Mouse (Mus musculus) heart, embryonic 11.5 days (tissue): ENCODE data around the gene Abcb11. TPM values are rescaled to one million over a fixed set of nuclear protein-coding genes. Genes with fewer than 3 reads are reported as not detected.

Source experiments
- ATAC-seq: fragments of 200-750 bp; cut with Nextera tagmentation; replicated peaks from 2 replicates; pipeline ENCODE4 v1.8.0; 2017; ENCODE audit warnings: moderate library complexity; ENCODE audit not compliant: insufficient number of reproducible peaks, low FRiP score, low TSS enrichment
- H3K27ac ChIP-seq: fragments of 300-500 bp; sonication (generic); 2 replicates; pipeline ENCODE4 v1.5.1; 2014; ENCODE audit warnings: mild to moderate bottlenecking, low read depth, low read length
- H3K27me3 ChIP-seq: fragments of 300-500 bp; sonication (generic); 2 replicates; pipeline ENCODE4 v1.6.1; 2014; ENCODE audit warnings: mild to moderate bottlenecking, low read length, mixed read lengths; ENCODE audit not compliant: control insufficient read depth, insufficient read depth
- H3K36me3 ChIP-seq: fragments of 300-500 bp; sonication (generic); 2 replicates; pipeline ENCODE4 v1.6.1; 2014; ENCODE audit warnings: mild to moderate bottlenecking, low read length, moderate library complexity, mixed read lengths; ENCODE audit not compliant: control insufficient read depth, insufficient read depth
- H3K4me1 ChIP-seq: fragments of 300-500 bp; sonication (generic); 2 replicates; pipeline ENCODE4 v1.6.1; 2014; ENCODE audit warnings: low read length; ENCODE audit not compliant: control insufficient read depth, insufficient read depth
- H3K4me2 ChIP-seq: fragments of 300-500 bp; sonication (generic); 2 replicates; pipeline ENCODE4 v1.6.1; 2014; ENCODE audit warnings: mild to moderate bottlenecking, moderate library complexity
- H3K4me3 ChIP-seq: fragments of 300-500 bp; sonication (generic); 2 replicates; pipeline ENCODE4 v1.5.1; 2014; ENCODE audit warnings: low read depth, low read length
- H3K9ac ChIP-seq: fragments of 300-500 bp; sonication (generic); 2 replicates; pipeline ENCODE4 v1.6.1; 2014; ENCODE audit warnings: mild to moderate bottlenecking, low read depth, low read length, moderate library complexity
- H3K9me3 ChIP-seq: fragments of 300-500 bp; sonication (generic); replicated peaks from 2 replicates; pipeline ENCODE4 v1.6.1; 2016; ENCODE audit warnings: low read length; ENCODE audit not compliant: control insufficient read depth
- WGBS: fragments of 180-500 bp; shearing (Covaris S2); extraction: QIAGEN DNeasy Blood & Tissue Kit; methylation state at CpG from one replicate; pipeline ENCODE4 v1.1.7; 2014; ENCODE audit not compliant: insufficient replicate concordance; 5-methylcytosine and 5-hydroxymethylcytosine counted together
- polyA plus RNA-seq: library from polyadenylated mRNA; unstranded; fragments of >200 nt; fragmentation: Nextera tagmentation; extraction: Ambion mirVana; gene quantifications from 2 replicates; pipeline ENCODE4 v1.2.1, GENCODE M21; 2014

The Abcb11 gene
- polyA plus RNA-seq, 1 experiment from 2014 or later, result not detected

- Histone ChIP-seq H3K36me3 (no peaks in the 10 kb centered on the region), H3K4me3 (no peak overlapping the region), H3K27me3 (no peaks in the 10 kb centered on the region), H3K4me2 (no peak overlapping the region), H3K9me3 (no peaks in the 10 kb centered on the region), H3K27ac (no peak overlapping the region), H3K9ac (no peak overlapping the region), H3K4me1 (no peaks in the 10 kb centered on the region)
- no peak for ATAC-seq
- WGBS, result 79% methylated on average over 9 of the region's 9 CpGs
Measured at GRCm38 (mm10) chr2:69239315-69239714, 103.1 kb downstream of the Abcb11 start.

- no peak overlapping the region for H3K4me3 ChIP-seq
- no peak overlapping the region for H3K27ac ChIP-seq
- 80% methylated on average over 5 of the region's 5 CpGs for WGBS
- H3K4me2 ChIP-seq, result no peak overlapping the region
- H3K36me3 ChIP-seq, result no peaks in the 10 kb centered on the region
- H3K9me3 ChIP-seq, result no peaks in the 10 kb centered on the region
- H3K4me1 ChIP-seq, result no peaks in the 10 kb centered on the region
- H3K9ac ChIP-seq, result no peak overlapping the region
- no peak for ATAC-seq
- H3K27me3 ChIP-seq, result no peaks in the 10 kb centered on the region
Measured at GRCm38 (mm10) chr2:69234976-69235678, 107.3 kb downstream of the Abcb11 start.

GRCm38 (mm10) chr2:69232101-69232500 lies 110.3 kb downstream of the Abcb11 start:
- Histone ChIP-seq H3K27ac (no peak overlapping the region), H3K27me3 (no peaks in the 10 kb centered on the region), H3K4me2 (no peak overlapping the region), H3K36me3 (no peaks in the 10 kb centered on the region), H3K9me3 (no peaks in the 10 kb centered on the region), H3K4me3 (no peak overlapping the region), H3K4me1 (no peaks in the 10 kb centered on the region), H3K9ac (no peak overlapping the region)
- ATAC-seq, result no peak

GRCm38 (mm10) chr2:69230137-69230536 lies 112.3 kb downstream of the Abcb11 start:
- Histone ChIP-seq H3K27me3 (no peaks in the 10 kb centered on the region), H3K9ac (no peak overlapping the region), H3K9me3 (no peaks in the 10 kb centered on the region), H3K4me3 (no peak overlapping the region), H3K4me1 (no peaks in the 10 kb centered on the region), H3K27ac (no peak overlapping the region), H3K36me3 (no peaks in the 10 kb centered on the region), H3K4me2 (no peak overlapping the region)
- ATAC-seq, result no peak
- 90% methylated on average over 2 of the region's 2 CpGs for whole genome bisulfite sequencing

- Histone ChIP-seq H3K36me3 (no peaks in the 10 kb centered on the region), H3K9me3 (no peaks in the 10 kb centered on the region), H3K27me3 (no peaks in the 10 kb centered on the region), H3K9ac (no peak overlapping the region), H3K27ac (no peak overlapping the region), H3K4me3 (no peak overlapping the region), H3K4me2 (no peak overlapping the region), H3K4me1 (no peaks in the 10 kb centered on the region)
- 76% methylated on average over 6 of the region's 6 CpGs for WGBS
- no peak for ATAC-seq
Measured at GRCm38 (mm10) chr2:69228635-69229034, 113.8 kb downstream of the Abcb11 start.

- Histone ChIP-seq H3K4me3 (no peak overlapping the region), H3K4me2 (no peak overlapping the region), H3K4me1 (no peaks in the 10 kb centered on the region), H3K27ac (no peak overlapping the region), H3K36me3 (no peaks in the 10 kb centered on the region), H3K27me3 (no peaks in the 10 kb centered on the region), H3K9me3 (no peaks in the 10 kb centered on the region), H3K9ac (no peak overlapping the region)
- no peak for ATAC-seq
- WGBS, result 84% methylated on average over 9 of the region's 9 CpGs
Measured at GRCm38 (mm10) chr2:69226876-69227275, 115.5 kb downstream of the Abcb11 start.

GRCm38 (mm10) chr2:69224724-69225123 lies 117.7 kb downstream of the Abcb11 start:
- H3K9ac ChIP-seq, result no peak overlapping the region
- no peaks in the 10 kb centered on the region for H3K9me3 ChIP-seq
- H3K27me3 ChIP-seq, result no peaks in the 10 kb centered on the region
- H3K4me1 ChIP-seq, result no peaks in the 10 kb centered on the region
- no peaks in the 10 kb centered on the region for H3K36me3 ChIP-seq
- WGBS, result 64% methylated on average over 2 of the region's 2 CpGs
- no peak for ATAC-seq
- H3K4me2 ChIP-seq, result no peak overlapping the region
- H3K4me3 ChIP-seq, result no peak overlapping the region
- no peak overlapping the region for H3K27ac ChIP-seq

- Histone ChIP-seq H3K9ac (no peak overlapping the region), H3K4me1 (no peaks in the 10 kb centered on the region), H3K9me3 (no peaks in the 10 kb centered on the region), H3K36me3 (no peaks in the 10 kb centered on the region), H3K4me3 (no peak overlapping the region), H3K27me3 (no peaks in the 10 kb centered on the region), H3K27ac (no peak overlapping the region), H3K4me2 (no peak overlapping the region)
- no peak for ATAC-seq
- WGBS, result 84% methylated on average over 10 of the region's 10 CpGs
Measured at GRCm38 (mm10) chr2:69222815-69223214, 119.6 kb downstream of the Abcb11 start.

GRCm38 (mm10) chr2:69221868-69222416 lies 120.5 kb downstream of the Abcb11 start:
- no peak for ATAC-seq
- Histone ChIP-seq H3K9ac (no peak overlapping the region), H3K27ac (no peak overlapping the region), H3K4me2 (no peak overlapping the region), H3K36me3 (no peaks in the 10 kb centered on the region), H3K27me3 (no peaks in the 10 kb centered on the region), H3K4me1 (no peaks in the 10 kb centered on the region), H3K4me3 (no peak overlapping the region), H3K9me3 (no peaks in the 10 kb centered on the region)
- WGBS, result 66% methylated on average over 5 of the region's 5 CpGs
